Comparison of ENCODE assay signal across 8 mouse cellular contexts in genomic region chr5:31220448-31221303, GRCm38 (mm10). TPM values are rescaled to one million over a fixed set of nuclear protein-coding genes. Genes with fewer than 3 reads are reported as not detected.
DNase-seq lines count a peak whose midpoint lies in the region; ATAC-seq and TF ChIP-seq lines count a peak whose summit lies in the region.

Gene Ppm1g (minus strand): TSS chr5:31220687.

- peak; percentile 96 for DNase-seq in T-cell, adult 2 months (ENCODE audit: low spot score)
- DNase-seq in cerebellum, postnatal 36 days: peak; percentile 93 to 97
- peak; percentile 98 for DNase-seq in gastrocnemius, adult 18-20 months (ENCODE audit: low spot score)
- peak; percentile 97 for DNase-seq in left cerebral cortex, adult 2 months (ENCODE audit: extremely low spot score in 1 of 2, low spot score in 2 of 2)
- DNase-seq in right cerebral cortex, adult 2 months (ENCODE audit: low spot score in 2 of 2): peak; percentile 94 to 95
- DNase-seq in urinary bladder, postnatal 14 days (ENCODE audit: low spot score): peak; percentile 98

- no peaks in the 10 kb centered on the region; the same call in 1 of the 2 replicates for H3K27me3 ChIP-seq in hindbrain, embryonic 16.5 days (replicated peaks; ENCODE audit: control insufficient read depth, insufficient read depth, low read length)

- WGBS in hindbrain, embryonic 16.5 days: under 1% methylated on average over 44 of the region's 70 CpGs

- H3K4me1 ChIP-seq in hindbrain, embryonic 16.5 days (ENCODE audit: control insufficient read depth, insufficient read depth, low read depth, low read length): peaks cover 7% of the 10 kb centered on the region

- H3K9ac ChIP-seq in hindbrain, embryonic 16.5 days (ENCODE audit: low read depth, low read length): peak within 1 kb of the TSS; percentile 93

- no peaks in the 10 kb centered on the region for H3K9me3 ChIP-seq in hindbrain, embryonic 16.5 days (ENCODE audit: control insufficient read depth, low read length)

- peak within 1 kb of the TSS; percentile 82 for H3K4me2 ChIP-seq in hindbrain, embryonic 16.5 days (ENCODE audit: low read length)

- peak; percentile 94 for ATAC-seq in hindbrain, embryonic 16.5 days
- ATAC-seq in megakaryocyte, adult 5-6 weeks (ENCODE audit: poor library complexity, severe bottlenecking): peak; percentile 98

- no peaks in the 10 kb centered on the region for H3K36me3 ChIP-seq in hindbrain, embryonic 16.5 days (ENCODE audit: control insufficient read depth, insufficient read depth, low read length)

- peak within 1 kb of the TSS; percentile 100 for H3K4me3 ChIP-seq in hindbrain, embryonic 16.5 days (ENCODE audit: low read length)
- H3K4me3 ChIP-seq in left cerebral cortex, adult 2 months: peak within 1 kb of the TSS; percentile 97

- intact Hi-C loops in left cerebral cortex, adult 2 months (cut with DNase I): loop anchor here (1.0 kb wide), 1 partner anchor 20 kb away; the partner anchor contains the start of gene Nrbp1

- no peak for TF ChIP-seq CTCF in left cerebral cortex, adult 2 months (IDR thresholded peaks at IDR 0.05)

- H3K27ac ChIP-seq in hindbrain, embryonic 16.5 days (ENCODE audit: low read depth, low read length): peak within 1 kb of the TSS; percentile 92
- H3K27ac ChIP-seq in left cerebral cortex, adult 2 months: peak within 1 kb of the TSS; percentile 90

RNA-seq across cellular contexts. Expression of gene Ppm1g, which starts in this region (rescaled TPM):
- 10 to 100 TPM; 37.8 to 43.9 TPM for total RNA-seq in gastrocnemius, adult 18-20 months (2021)
- polyA plus RNA-seq in hindbrain, embryonic 16.5 days (2015; fragmentation: Nextera tagmentation; extraction: Ambion mirVana): 172 and 185 TPM in 2 replicates
- 10 to 100 TPM; 72.6 to 78.5 TPM for total RNA-seq in left cerebral cortex, adult 2 months (2021)
- 54.8 and 69.0 TPM in 2 replicates for total RNA-seq in megakaryocyte, adult 5-6 weeks (2015)
- 107 and 121 TPM in 2 replicates for total RNA-seq in megakaryocyte, adult 5-6 weeks (2017)

Comparison
In these comparisons a context has a peak if more than half of its experiments do, and no peak if none do; other contexts are left out.
1. Peak in every context shown above with its lines: DNase-seq, ATAC-seq, H3K4me3 ChIP-seq and H3K27ac ChIP-seq.